Mouse (Mus musculus): ENCODE data around the gene Map4k1.

DNA sequence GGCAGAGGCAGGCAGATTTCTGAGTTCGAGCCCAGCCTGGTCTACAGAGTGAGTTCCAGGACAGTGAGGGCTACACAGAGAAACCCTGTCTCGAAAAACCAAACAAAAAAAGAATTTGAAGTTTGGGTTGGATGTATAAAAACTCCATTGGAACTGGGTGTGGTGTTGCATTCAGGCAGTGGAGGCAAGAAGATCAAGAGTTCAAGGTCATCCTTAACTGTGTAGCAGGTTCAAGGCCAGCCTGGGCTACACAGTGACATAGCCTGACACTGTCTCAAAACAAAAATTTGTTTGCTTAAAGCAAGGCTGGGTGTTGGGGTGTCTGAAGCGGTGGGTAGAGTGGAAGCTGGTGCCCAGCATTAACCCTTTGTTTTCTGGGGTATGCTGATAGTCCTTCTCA lies 11.6 kb downstream of the Map4k1 start:
- TF ChIP-seq GATA1 (IDR thresholded peaks at IDR 0.05; ENCODE audit: borderline replicate concordance, low read length), result no peak
- TF ChIP-seq FLI1 (IDR thresholded peaks at IDR 0.05; ENCODE audit: low read length), result no peak

Measured in megakaryocyte, embryonic 14.5 days (primary cell).